8 mouse cellular contexts compared by ENCODE assay signal in the genomic region with DNA sequence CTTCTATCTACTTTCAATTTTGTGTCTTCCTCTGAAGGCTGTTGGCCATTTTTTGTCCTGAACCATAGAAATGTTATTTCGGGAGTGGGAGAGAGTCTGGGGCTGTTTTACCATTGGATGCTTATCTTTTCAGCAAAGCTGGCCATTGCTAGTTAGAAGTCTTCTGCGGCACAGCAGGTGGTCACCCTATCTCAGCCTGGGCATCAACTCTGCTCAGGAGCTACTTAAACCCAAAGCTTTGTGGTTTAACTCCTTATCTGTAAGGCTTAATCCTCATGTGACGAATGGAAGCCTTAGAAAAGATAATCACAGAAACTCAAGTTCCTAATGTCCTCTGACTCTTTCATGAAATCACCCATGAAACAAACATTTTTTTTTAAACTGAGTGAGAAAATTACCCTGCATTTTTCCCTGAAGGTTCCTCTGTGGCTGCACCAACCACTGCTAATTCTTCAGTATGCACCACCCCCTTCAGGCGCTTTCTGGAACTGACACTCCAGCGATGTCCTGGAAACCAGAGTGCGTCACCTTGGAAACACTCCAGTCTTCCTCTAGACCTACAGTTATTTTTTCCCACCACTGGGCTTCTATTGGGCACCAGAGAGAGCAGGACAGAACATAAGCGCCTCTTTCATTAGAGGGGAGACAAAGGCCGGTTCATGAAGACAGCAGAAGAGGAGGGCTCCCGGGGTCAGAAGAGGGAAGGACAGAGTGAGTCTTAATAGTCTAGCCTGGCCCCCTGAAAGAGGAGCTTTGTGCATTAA.
DNase-seq lines count a peak whose midpoint lies in the region; ATAC-seq and TF ChIP-seq lines count a peak whose summit lies in the region.

No protein-coding gene starts in this region.

- TF ChIP-seq POLR2A in bone marrow macrophage, adult 2 months (IDR thresholded peaks at IDR 0.05; ENCODE audit: borderline replicate concordance, low read depth, low read length) = no peak
- TF ChIP-seq POLR2A in embryonic fibroblast, embryonic 13.5 days (IDR thresholded peaks at IDR 0.05; ENCODE audit: low read depth, low read length) = no peak

- no peaks in the 10 kb centered on the region for H3K27me3 ChIP-seq in heart, embryonic 11.5 days (ENCODE audit: control insufficient read depth, insufficient read depth, low read length)
- no peaks in the 10 kb centered on the region for H3K27me3 ChIP-seq in kidney, embryonic 14.5 days (ENCODE audit: control insufficient read depth, insufficient read depth, low read length)
- H3K27me3 ChIP-seq in limb, embryonic 12.5 days = no peaks in the 10 kb centered on the region

- peak; percentile 57; the same call in 1 of the 2 replicates for ATAC-seq in heart, embryonic 11.5 days (replicated peaks; ENCODE audit: insufficient number of reproducible peaks, low FRiP score, low TSS enrichment)
- peak; percentile 85 for ATAC-seq in kidney, embryonic 14.5 days (ENCODE audit: low FRiP score, low TSS enrichment)
- peak; percentile 56; the same call in 1 of the 2 replicates for ATAC-seq in limb, embryonic 12.5 days (ENCODE audit: insufficient number of reproducible peaks, insufficient read depth, low FRiP score, low TSS enrichment, low read depth)

- no peak overlapping the region for H3K9ac ChIP-seq in heart, embryonic 11.5 days (ENCODE audit: low read depth, low read length)
- H3K9ac ChIP-seq in kidney, embryonic 14.5 days (ENCODE audit: low read depth, low read length) = no peak overlapping the region
- H3K9ac ChIP-seq in limb, embryonic 12.5 days (replicated peaks) = no peak overlapping the region

- peak; percentile 60 for TF ChIP-seq CTCF in bone marrow macrophage, adult 2 months (IDR thresholded peaks at IDR 0.05; ENCODE audit: low read depth, low read length)
- TF ChIP-seq CTCF in embryonic fibroblast, embryonic 13.5 days (IDR thresholded peaks at IDR 0.05; ENCODE audit: borderline replicate concordance, insufficient read depth, low read length) = peak; percentile 50; the same call in 1 of the 2 replicates

- H3K9me3 ChIP-seq in heart, embryonic 11.5 days (replicated peaks; ENCODE audit: control insufficient read depth, low read length) = no peaks in the 10 kb centered on the region
- no peaks in the 10 kb centered on the region for H3K9me3 ChIP-seq in kidney, embryonic 14.5 days (ENCODE audit: control insufficient read depth, low read length)
- no peaks in the 10 kb centered on the region for H3K9me3 ChIP-seq in limb, embryonic 12.5 days

- peak; percentile 34 for DNase-seq in A20 (ENCODE audit: low read depth, low spot score)
- peak; percentile 84 for DNase-seq in neural tube, embryonic 10.5 days (ENCODE audit: extremely low spot score, low spot score)
- DNase-seq in thymus, postnatal 14 days = peak; percentile 43

- no peaks in the 10 kb centered on the region for H3K36me3 ChIP-seq in heart, embryonic 11.5 days (ENCODE audit: control insufficient read depth, insufficient read depth, low read length)
- no peaks in the 10 kb centered on the region for H3K36me3 ChIP-seq in kidney, embryonic 14.5 days (ENCODE audit: control insufficient read depth, insufficient read depth, low read length)
- no peaks in the 10 kb centered on the region for H3K36me3 ChIP-seq in limb, embryonic 12.5 days

- no peaks in the 10 kb centered on the region for H3K4me1 ChIP-seq in bone marrow macrophage, adult 2 months (ENCODE audit: control insufficient read depth, insufficient read depth, low read length)
- no peaks in the 10 kb centered on the region for H3K4me1 ChIP-seq in embryonic fibroblast, embryonic 13.5 days (ENCODE audit: control insufficient read depth, insufficient read depth, low read length)
- no peaks in the 10 kb centered on the region for H3K4me1 ChIP-seq in heart, embryonic 11.5 days (ENCODE audit: control insufficient read depth, insufficient read depth, low read length)
- H3K4me1 ChIP-seq in kidney, embryonic 14.5 days (ENCODE audit: control insufficient read depth, insufficient read depth, low read length) = no peaks in the 10 kb centered on the region
- H3K4me1 ChIP-seq in limb, embryonic 12.5 days (replicated peaks) = no peaks in the 10 kb centered on the region

- 14% methylated on average over 9 of the region's 9 CpGs for WGBS in heart, embryonic 11.5 days (ENCODE audit: insufficient replicate concordance)
- 27% methylated on average over 9 of the region's 9 CpGs for WGBS in kidney, embryonic 14.5 days
- WGBS in limb, embryonic 12.5 days = 30% methylated on average over 9 of the region's 9 CpGs

- H3K4me2 ChIP-seq in heart, embryonic 11.5 days = no peak overlapping the region
- H3K4me2 ChIP-seq in kidney, embryonic 14.5 days (replicated peaks; ENCODE audit: low read depth, low read length) = no peak overlapping the region
- no peak overlapping the region for H3K4me2 ChIP-seq in limb, embryonic 12.5 days

- H3K27ac ChIP-seq in bone marrow macrophage, adult 2 months (ENCODE audit: insufficient read depth, low read depth, low read length) = no peak overlapping the region
- no peak overlapping the region for H3K27ac ChIP-seq in embryonic fibroblast, embryonic 13.5 days (ENCODE audit: insufficient read depth, low read length)
- no peak overlapping the region for H3K27ac ChIP-seq in heart, embryonic 11.5 days (ENCODE audit: low read depth, low read length)
- H3K27ac ChIP-seq in kidney, embryonic 14.5 days (ENCODE audit: low read depth, low read length) = no peak overlapping the region
- no peak overlapping the region for H3K27ac ChIP-seq in limb, embryonic 12.5 days

- no peak overlapping the region for H3K4me3 ChIP-seq in bone marrow macrophage, adult 2 months (ENCODE audit: insufficient read depth, low read length)
- H3K4me3 ChIP-seq in embryonic fibroblast, embryonic 13.5 days (ENCODE audit: insufficient read depth, low read length) = no peak overlapping the region
- H3K4me3 ChIP-seq in heart, embryonic 11.5 days (ENCODE audit: low read depth, low read length) = no peak overlapping the region
- H3K4me3 ChIP-seq in kidney, embryonic 14.5 days (ENCODE audit: low read length) = no peak overlapping the region
- no peak overlapping the region for H3K4me3 ChIP-seq in limb, embryonic 12.5 days (replicated peaks)

Comparison
In these comparisons a context has a peak if more than half of its experiments do, and no peak if none do; other contexts are left out.
1. DNase-seq: peak in every context shown above with its lines; median percentile 84 in neural tube, embryonic 10.5 days; 43 in thymus, postnatal 14 days; 34 in A20.